ENCODE assay signal across 23 mouse cellular contexts in genomic region chr13:3945249-3945648, GRCm38 (mm10). TPM values are rescaled to one million over a fixed set of nuclear protein-coding genes. Genes with fewer than 3 reads are reported as not detected.
A peak's percentile ranks its signal among the peaks of the same experiment; 100 is the strongest.
DNase-seq lines count a peak whose midpoint lies in the region; ATAC-seq and TF ChIP-seq lines count a peak whose summit lies in the region.
"Had no signal": no experiment of that assay in that cellular context is flagged by ENCODE, and none has a peak within 500 bp of the region (broad histone marks: within the 10 kb centered on the region; RNA-seq: fewer than 3 reads in every experiment).

Ucn3 (minus strand) TSS chr13:3945349.

- DNase-seq in limb, embryonic 10.5 days (ENCODE audit: low spot score), result no peak
- DNase-seq in Muller cell, postnatal 12 days (ENCODE audit: inconsistent ontology term), result peak; percentile 22
- DNase-seq in urinary bladder, adult 18-20 months (ENCODE audit: low spot score in 2 of 2), result no peak
- DNase-seq: adrenal gland, adult 2 months; adrenal gland, adult 8-10 months; adrenal gland, postnatal 10 days; adrenal gland, postnatal 14 days; adrenal gland, postnatal 25 days; adrenal gland, postnatal 36 days; B cell, adult 2 months; cerebellum, adult 11 months; cerebellum, adult 11-12 months; cerebellum, adult 18-20 months; cerebellum, adult 2 months had no signal

- 74% methylated on average over 2 of the region's 2 CpGs for WGBS in intestine, postnatal 0 days
- WGBS in intestine, embryonic 15.5 days, result 79% methylated on average over 2 of the region's 2 CpGs
- 45% methylated on average over 2 of the region's 2 CpGs for WGBS in limb, embryonic 12.5 days
- 75% methylated on average over 2 of the region's 2 CpGs for whole genome bisulfite sequencing in limb, embryonic 10.5 days

- TF ChIP-seq CTCF in intestine, postnatal 0 days (IDR thresholded peaks at IDR 0.05; ENCODE audit: low read depth), result no peak

- no peak within 1 kb of the TSS for H3K9ac ChIP-seq in intestine, postnatal 0 days (ENCODE audit: low read depth, low read length)
- no peak within 1 kb of the TSS for H3K9ac ChIP-seq in intestine, embryonic 15.5 days
- H3K9ac ChIP-seq in limb, embryonic 12.5 days (replicated peaks), result no peak within 1 kb of the TSS

- peak within 1 kb of the TSS; percentile 37 for H3K4me2 ChIP-seq in intestine, postnatal 0 days (replicated peaks; ENCODE audit: low read depth)
- H3K4me2 ChIP-seq in intestine, embryonic 15.5 days (replicated peaks), result no peak within 1 kb of the TSS
- peak within 1 kb of the TSS; percentile 8; the same call in 1 of the 2 replicates for H3K4me2 ChIP-seq in limb, embryonic 12.5 days

- H3K36me3 ChIP-seq in intestine, postnatal 0 days (ENCODE audit: control insufficient read depth, insufficient read depth), result no peaks in the 10 kb centered on the region
- H3K36me3 ChIP-seq in intestine, embryonic 15.5 days, result no peaks in the 10 kb centered on the region
- H3K36me3 ChIP-seq in limb, embryonic 12.5 days, result no peaks in the 10 kb centered on the region
- no peaks in the 10 kb centered on the region for H3K36me3 ChIP-seq in limb, embryonic 10.5 days
- H3K36me3 ChIP-seq: G1E had no signal

- no peaks in the 10 kb centered on the region for H3K4me1 ChIP-seq in intestine, postnatal 0 days (replicated peaks; ENCODE audit: control insufficient read depth, insufficient read depth, low read length)
- H3K4me1 ChIP-seq in intestine, embryonic 15.5 days (replicated peaks), result no peaks in the 10 kb centered on the region
- H3K4me1 ChIP-seq in limb, embryonic 12.5 days (replicated peaks), result no peaks in the 10 kb centered on the region; the same call in 1 of the 2 replicates
- H3K4me1 ChIP-seq in limb, embryonic 10.5 days, result peaks cover 20% of the 10 kb centered on the region

- H3K9me3 ChIP-seq in intestine, postnatal 0 days (ENCODE audit: control insufficient read depth), result no peaks in the 10 kb centered on the region
- no peaks in the 10 kb centered on the region for H3K9me3 ChIP-seq in intestine, embryonic 15.5 days
- no peaks in the 10 kb centered on the region for H3K9me3 ChIP-seq in limb, embryonic 12.5 days
- no peaks in the 10 kb centered on the region for H3K9me3 ChIP-seq in limb, embryonic 10.5 days (replicated peaks)
- H3K9me3 ChIP-seq: G1E had no signal

- no peaks in the 10 kb centered on the region for H3K27me3 ChIP-seq in intestine, postnatal 0 days (replicated peaks; ENCODE audit: control insufficient read depth, insufficient read depth, low read length)
- H3K27me3 ChIP-seq in intestine, embryonic 15.5 days (replicated peaks), result no peaks in the 10 kb centered on the region
- H3K27me3 ChIP-seq in limb, embryonic 12.5 days, result 0 out of 2 replicates have a peak, but pooled peaks cover 4% of the 10 kb centered on the region
- H3K27me3 ChIP-seq in limb, embryonic 10.5 days (ENCODE audit: low read depth, poor library complexity, severe bottlenecking), result no peaks in the 10 kb centered on the region
- H3K27me3 ChIP-seq: CH12.LX had no signal

- H3K4me3 ChIP-seq in intestine, postnatal 0 days (ENCODE audit: low read depth, low read length), result no peak within 1 kb of the TSS
- H3K4me3 ChIP-seq in intestine, embryonic 15.5 days (replicated peaks), result no peak within 1 kb of the TSS
- H3K4me3 ChIP-seq in limb, embryonic 12.5 days (replicated peaks), result no peak within 1 kb of the TSS
- H3K4me3 ChIP-seq in limb, embryonic 10.5 days, result no peak within 1 kb of the TSS

- ATAC-seq in intestine, postnatal 0 days, result no peak
- ATAC-seq in intestine, embryonic 15.5 days, result no peak
- no peak for ATAC-seq in limb, embryonic 12.5 days (ENCODE audit: insufficient number of reproducible peaks, insufficient read depth, low FRiP score, low TSS enrichment, low read depth)
- ATAC-seq: activated CD4-positive, CD25-positive, alpha-beta regulatory T cell, adult 4 months; CD4-positive, CD25-positive, alpha-beta regulatory T cell, adult 4 months; Patski had no signal

- no peak within 1 kb of the TSS; the same call in 1 of the 2 replicates for H3K27ac ChIP-seq in intestine, postnatal 0 days (ENCODE audit: low read depth, low read length)
- no peak within 1 kb of the TSS for H3K27ac ChIP-seq in intestine, embryonic 15.5 days
- H3K27ac ChIP-seq in limb, embryonic 12.5 days, result no peak within 1 kb of the TSS
- H3K27ac ChIP-seq in limb, embryonic 10.5 days, result no peak within 1 kb of the TSS

RNA-seq across cellular contexts. Expression of gene Ucn3, which starts in this region (rescaled TPM):
- polyA plus RNA-seq in intestine, postnatal 0 days (2015; fragmentation: Nextera tagmentation; extraction: Ambion mirVana), result 0.43 and 0.51 TPM in 2 replicates
- polyA plus RNA-seq in intestine, embryonic 15.5 days (2015; fragmentation: Nextera tagmentation; extraction: Ambion mirVana), result 0.25 and 0.44 TPM in 2 replicates
- not detected in 2 replicates for polyA plus RNA-seq in limb, embryonic 12.5 days (2016; fragmentation: Nextera tagmentation; extraction: Ambion mirVana)
- polyA plus RNA-seq in limb, embryonic 10.5 days (2016; fragmentation: Nextera tagmentation; extraction: Ambion mirVana), result 0.09 TPM in 1 of 2 replicates, not detected in the other
- polyA plus RNA-seq: activated CD4-positive, CD25-positive, alpha-beta regulatory T cell, adult 4 months; adrenal gland, adult 2 months; C2C12; CD4-positive, CD25-positive, alpha-beta regulatory T cell, adult 4 months; cerebellum, adult 2 months; G1E; Patski had no signal
